Mouse (Mus musculus): ENCODE measurements around the gene Rbpms2. TPM values are rescaled to one million over a fixed set of nuclear protein-coding genes. Genes with fewer than 3 reads are reported as not detected.
"Not testable (repeated sequence)": the region's sequence is repeated elsewhere in the genome, so short reads cannot be mapped to it uniquely, and the experiment has no call there.

Rbpms2 gene
- total RNA-seq, 2 experiments from 2014 or later, result 2.2 to 3.2 TPM

DNA sequence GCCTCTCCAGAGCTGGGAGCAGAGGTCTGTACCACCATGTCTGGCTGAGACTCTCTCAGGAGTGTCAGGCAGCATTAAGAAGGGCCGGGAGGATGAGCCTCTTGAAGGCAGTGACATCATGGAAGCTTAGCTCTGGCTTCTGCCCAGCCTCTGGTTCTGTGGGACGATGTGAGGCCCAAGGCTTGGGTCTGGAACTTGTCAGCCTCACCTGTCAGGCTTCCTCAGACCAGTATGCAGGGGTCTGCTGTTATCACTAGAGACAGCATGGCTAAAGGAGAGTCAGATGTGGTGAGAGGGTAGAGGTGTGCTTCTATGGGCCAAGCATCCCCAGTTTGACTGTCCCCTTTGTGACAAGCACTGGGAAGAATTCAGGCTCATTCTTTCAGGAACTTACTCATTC is 16.4 kb upstream of the Rbpms2 start:
- no peak for DNase-seq (ENCODE audit: low spot score in 2 of 2)

DNA sequence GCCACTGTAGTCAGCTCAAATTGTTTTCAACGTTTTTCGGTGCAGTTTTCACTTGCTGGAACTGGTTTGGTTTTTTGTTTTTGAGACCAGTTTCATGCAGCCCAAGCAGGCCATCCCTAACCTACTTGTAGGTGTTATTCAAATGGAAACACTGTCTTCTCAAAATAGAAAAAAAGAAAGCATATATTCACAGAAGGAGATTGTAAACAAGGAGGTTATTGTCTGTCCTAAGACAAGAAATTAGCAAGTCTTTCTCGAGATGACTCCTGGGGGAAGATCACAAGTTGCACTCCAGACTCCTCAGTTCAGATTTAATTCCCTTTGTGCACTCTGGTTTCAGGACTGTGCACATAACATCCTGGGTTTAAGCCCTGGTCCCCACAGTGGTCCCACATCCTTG is 10.1 kb upstream of the Rbpms2 start:
- no peak for DNase-seq (ENCODE audit: low spot score in 2 of 2)

- DNase-seq (ENCODE audit: low spot score in 2 of 2), result no peak
Measured at GRCm38 (mm10) chr9:65621196-65621595, 8.3 kb upstream of the Rbpms2 start.

GRCm38 (mm10) chr9:65621666-65622065 is 7.8 kb upstream of the Rbpms2 start:
- no peak for DNase-seq (ENCODE audit: low spot score in 2 of 2)

GRCm38 (mm10) chr9:65622826-65623225 is 6.6 kb upstream of the Rbpms2 start:
- DNase-seq (ENCODE audit: low spot score in 2 of 2), result no peak

- no peak for DNase-seq (ENCODE audit: low spot score in 2 of 2)
Measured at GRCm38 (mm10) chr9:65624266-65624665, 5.2 kb upstream of the Rbpms2 start.

GRCm38 (mm10) chr9:65629767-65630630 is 551 bp downstream of the Rbpms2 start:
- no peak for DNase-seq (ENCODE audit: low spot score in 2 of 2)

DNA sequence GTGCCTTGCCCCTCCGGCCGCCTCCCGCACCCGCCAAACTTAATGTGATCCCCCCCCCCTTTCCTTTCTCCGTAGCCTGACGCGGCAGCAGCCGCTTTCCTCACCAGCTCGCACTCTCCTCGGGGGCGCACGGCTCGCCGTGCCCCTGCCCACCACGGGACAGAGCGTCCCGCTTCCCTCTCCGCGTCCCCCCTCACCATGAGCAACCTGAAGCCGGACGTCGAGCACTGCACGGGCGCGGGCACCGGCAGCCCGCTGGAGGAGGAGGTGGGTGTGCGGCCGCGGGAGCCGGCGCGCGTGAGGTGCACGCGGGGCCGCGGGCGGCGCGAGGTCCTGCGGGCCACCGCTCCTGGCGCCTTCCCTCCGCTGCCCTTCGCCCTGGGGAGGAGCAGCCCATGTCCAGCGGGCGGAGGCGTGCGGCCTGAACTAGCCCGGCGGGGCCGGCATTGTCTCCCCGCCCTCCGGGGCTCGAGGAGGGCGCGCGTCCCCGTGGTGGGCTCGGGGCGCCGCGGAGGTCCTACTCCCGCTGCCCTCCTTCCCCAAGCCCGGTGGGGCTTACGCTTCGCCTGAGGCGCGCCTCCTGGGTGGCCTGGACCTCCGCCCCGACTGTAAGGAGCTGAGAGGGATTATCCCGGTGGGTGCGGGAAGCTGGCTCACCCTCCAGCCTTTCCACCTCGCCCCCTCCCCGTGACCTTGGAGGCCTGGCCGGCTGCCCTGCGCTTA is 1.3 kb downstream of the Rbpms2 start:
- DNase-seq (ENCODE audit: low spot score in 2 of 2), result no peak

GRCm38 (mm10) chr9:65631354-65632021 is 2.0 kb downstream of the Rbpms2 start:
- DNase-seq (ENCODE audit: low spot score in 2 of 2), result no peak

- DNase-seq (ENCODE audit: low spot score in 2 of 2), result no peak
Measured at GRCm38 (mm10) chr9:65635766-65636165, 6.3 kb downstream of the Rbpms2 start.

GRCm38 (mm10) chr9:65636926-65637325 is 7.5 kb downstream of the Rbpms2 start:
- DNase-seq (ENCODE audit: low spot score in 2 of 2), result no peak

GRCm38 (mm10) chr9:65639065-65639464 is 9.6 kb downstream of the Rbpms2 start:
- no peak for DNase-seq (ENCODE audit: low spot score in 2 of 2)

- DNase-seq (ENCODE audit: low spot score in 2 of 2), result no peak
Measured at GRCm38 (mm10) chr9:65640838-65641410, 11.5 kb downstream of the Rbpms2 start.

DNA sequence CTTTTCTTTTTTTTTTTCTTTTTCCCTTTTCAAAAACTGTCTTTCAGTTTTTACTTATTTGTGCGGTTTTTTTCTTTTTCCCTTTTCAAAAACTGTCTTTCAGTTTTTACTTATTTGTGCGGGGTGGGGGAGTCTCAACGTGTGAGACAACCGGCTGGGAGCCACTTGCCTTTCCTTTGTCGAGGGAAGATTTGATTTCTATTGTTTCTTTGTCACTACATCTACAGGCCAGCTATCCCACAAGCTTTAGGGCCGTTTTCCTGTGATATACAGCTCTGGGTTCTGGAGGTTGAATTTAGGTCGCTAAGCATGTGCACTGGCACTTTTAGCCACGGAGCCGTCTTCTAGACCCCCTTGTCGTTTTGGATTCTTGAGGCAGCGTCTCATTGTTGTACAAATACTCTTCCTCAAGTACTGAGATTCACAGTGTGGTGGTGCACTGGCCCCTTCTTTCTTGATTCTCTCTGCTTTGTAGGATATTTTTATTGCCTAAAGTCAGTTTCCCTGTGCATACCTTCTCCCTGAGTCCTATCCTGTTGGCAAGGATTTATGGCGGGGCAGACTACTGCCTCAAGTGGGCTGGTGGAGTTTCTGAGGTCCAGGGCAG is 12.1 kb downstream of the Rbpms2 start:
- no peak for DNase-seq (ENCODE audit: low spot score in 2 of 2)

DNA sequence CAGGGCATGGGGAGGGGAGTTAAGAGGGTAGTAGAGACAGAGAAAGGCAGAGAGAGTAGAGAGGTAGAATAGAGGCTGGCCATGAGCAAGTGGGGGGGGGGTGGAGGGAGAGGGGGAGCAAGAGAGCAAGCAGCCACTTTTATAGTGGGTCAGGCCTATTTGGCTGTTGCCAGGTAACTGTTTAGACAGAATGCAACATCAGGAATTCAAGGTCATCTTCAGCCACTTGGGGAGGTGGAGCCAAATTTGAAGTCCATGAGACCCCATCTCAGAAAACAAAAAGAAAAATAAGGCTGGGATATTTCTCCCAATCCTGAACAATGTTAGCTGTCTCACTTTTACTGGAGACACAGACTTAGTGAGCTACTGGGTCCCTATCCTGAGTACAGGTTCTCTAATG is 13.1 kb downstream of the Rbpms2 start:
- DNase-seq (ENCODE audit: low spot score in 2 of 2), result no peak

GRCm38 (mm10) chr9:65644960-65645359 is 15.5 kb downstream of the Rbpms2 start:
- DNase-seq (ENCODE audit: low spot score in 2 of 2), result no peak

DNA sequence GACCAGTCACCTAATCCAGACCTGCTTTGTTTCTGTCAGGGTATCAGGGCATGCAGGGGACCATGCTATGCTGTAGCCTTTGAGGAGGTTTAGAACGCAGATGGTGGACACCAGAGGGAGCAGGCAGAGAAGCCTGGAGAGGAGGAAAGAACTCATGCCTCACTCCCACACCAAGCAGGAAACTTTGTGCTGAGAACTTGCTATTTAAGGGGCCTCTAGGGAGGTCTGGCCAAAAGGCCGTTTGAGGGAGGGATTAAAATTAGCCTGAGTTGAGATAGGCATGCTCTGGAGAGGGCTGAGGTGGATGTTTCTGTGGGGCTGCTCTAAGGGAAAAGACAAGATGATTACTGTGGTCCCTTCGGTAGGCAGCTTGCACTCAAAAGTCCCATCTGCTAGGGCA is 16.5 kb downstream of the Rbpms2 start:
- DNase-seq (ENCODE audit: low spot score in 2 of 2), result no peak

DNA sequence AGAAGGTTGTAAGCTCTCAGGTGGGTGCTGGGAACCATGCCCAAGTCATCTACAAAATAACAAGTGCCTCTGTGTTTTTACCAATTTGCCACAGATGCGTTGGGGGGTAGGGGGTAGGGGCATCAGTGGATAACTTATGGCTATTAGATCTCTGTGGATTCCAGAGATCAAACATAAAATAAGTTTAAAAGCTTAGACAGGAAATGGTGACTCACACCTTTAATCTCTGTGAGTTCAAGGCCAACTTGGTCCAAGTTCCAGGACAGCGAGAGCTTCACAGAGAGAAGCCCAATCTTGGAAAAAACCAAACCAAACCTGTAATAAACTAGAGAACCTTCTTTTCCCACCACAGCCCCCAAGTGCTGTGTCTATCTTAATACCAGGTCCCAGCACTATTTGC is 17.3 kb downstream of the Rbpms2 start:
- no peak for DNase-seq (ENCODE audit: low spot score in 2 of 2)

DNA sequence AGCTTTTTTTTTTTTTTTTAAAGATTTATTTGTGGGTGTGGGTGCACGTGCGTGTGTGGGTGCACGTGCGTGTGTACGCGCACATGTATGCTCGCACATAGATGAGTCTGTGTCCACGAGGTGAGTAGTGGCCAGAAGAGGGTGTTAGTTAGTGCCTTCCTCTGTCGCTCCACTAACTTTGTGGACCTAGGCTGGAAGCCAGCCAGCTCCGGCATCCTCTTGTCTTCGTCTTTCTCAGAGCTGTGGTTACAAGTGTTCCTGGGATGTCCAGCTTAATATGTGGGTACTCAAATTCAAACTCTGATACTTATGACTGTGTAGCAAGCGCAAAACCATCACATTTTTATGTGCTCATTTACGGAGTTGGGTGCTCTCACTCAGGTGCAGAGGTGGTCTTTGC is 19.3 kb downstream of the Rbpms2 start:
- DNase-seq (ENCODE audit: low spot score in 2 of 2), result no peak

DNA sequence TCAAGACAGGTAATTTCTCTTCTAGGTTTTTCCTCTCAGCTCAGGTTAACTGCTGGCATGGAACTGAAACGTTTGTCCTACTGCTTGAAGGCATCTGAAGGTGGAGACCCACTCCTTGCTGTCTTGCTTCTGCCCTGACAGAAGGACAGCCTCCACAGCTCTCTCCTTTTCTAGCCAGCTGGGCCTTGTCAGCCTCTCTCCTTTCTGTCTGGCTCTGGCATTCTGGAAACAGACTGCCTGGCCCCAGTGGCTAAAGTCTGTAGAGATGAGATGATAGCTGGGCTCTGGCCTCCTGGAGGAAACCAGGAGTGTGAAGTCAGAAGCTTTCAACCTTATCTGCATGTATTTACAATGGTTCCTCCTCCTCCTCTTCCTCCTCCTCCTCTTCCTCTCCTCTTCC is 20.5 kb downstream of the Rbpms2 start:
- DNase-seq (ENCODE audit: low spot score in 2 of 2), result no peak

GRCm38 (mm10) chr9:65651957-65652356 is 22.5 kb downstream of the Rbpms2 start:
- DNase-seq (ENCODE audit: low spot score in 2 of 2), result not testable (repeated sequence)
